Mouse (Mus musculus): ENCODE measurements around the gene Nlrx1.

Gene Nlrx1

DNA sequence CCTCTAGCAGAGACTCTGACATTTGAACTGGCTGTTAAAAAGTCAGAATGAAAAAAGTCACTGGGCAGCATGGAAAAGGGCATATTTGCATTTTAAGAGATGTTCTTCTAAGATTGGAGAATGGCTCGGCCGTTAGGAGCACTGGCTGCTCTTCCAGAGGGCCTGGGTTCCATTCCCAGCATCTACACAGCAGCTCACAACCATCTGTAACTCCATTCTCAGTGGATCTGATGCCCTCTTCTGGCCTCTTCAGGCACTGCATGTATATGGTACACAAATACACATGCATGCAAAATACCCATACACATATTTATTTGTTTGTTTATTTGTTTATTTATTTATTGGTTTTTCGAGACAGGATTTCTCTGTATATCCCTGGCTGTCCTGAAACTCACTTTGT, 678 bp upstream of the Nlrx1 start:
- peak in 1 of 2 experiments; percentile 74 for DNase-seq (ENCODE audit: inconsistent age in 2 of 2, low spot score in 1 of 2)

DNA sequence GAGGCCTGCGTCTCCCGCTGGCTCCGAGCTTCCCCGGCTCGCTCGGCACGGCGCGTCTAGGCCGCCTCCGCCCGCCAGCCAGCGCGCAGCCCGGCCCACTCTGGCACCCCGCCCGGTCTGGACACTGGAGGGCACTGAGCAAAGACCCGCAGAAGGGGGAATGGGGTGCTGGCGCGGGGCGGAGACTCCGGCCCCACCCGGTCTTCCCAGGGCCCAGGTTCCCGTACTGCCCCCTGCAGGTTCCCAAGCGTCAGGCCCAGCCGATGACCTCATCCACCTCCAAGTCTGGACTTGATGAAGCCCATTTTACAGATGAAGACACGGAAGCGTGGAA, 405 bp downstream of the Nlrx1 start:
- peak; percentile 94 to 97 for DNase-seq (ENCODE audit: inconsistent age in 2 of 2, low spot score in 1 of 2)

GRCm38 (mm10) chr9:44267319-44268026, 926 bp downstream of the Nlrx1 start:
- DNase-seq (ENCODE audit: inconsistent age in 2 of 2, low spot score in 1 of 2): peak; percentile 53 to 83

DNA sequence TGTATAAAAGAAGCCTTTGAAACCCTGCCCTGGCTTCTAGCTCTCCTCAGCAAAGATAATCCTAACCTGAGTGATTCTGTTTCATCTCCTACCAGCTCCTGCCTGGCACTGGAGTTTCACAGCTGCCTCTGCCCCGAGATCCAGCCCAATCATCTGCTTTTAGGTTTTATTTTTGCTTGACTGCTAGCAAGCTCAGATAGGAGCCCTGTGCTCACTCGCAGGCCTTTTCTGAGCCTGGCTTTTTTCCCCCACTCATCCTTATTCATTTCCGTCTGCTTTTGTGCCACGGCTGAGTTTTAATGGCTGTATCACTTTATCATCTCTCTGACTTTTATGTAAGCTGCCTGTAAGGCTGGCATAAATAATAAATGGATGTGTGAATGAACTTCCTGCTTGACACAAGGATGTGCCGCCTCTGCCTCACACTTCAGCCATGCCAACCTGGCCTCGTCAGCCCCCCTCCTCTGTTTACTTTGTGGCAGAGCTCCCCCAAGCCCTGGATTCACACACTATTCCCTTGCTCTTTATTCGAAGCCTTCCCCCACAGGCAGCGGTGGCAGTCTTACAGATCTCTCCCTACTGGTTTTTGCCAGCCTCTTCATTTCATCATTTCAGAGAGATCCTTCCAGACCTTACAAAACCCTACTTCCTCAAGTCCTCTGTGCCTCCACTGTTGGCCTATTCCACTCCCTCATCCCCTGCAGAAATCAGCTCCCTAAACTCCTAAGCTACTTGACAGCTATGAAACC, 1.7 kb downstream of the Nlrx1 start:
- DNase-seq (ENCODE audit: inconsistent age in 2 of 2, low spot score in 1 of 2): no peak

- DNase-seq (ENCODE audit: inconsistent age in 2 of 2, low spot score in 1 of 2): peak in 1 of 2 experiments; percentile 70
Observed at GRCm38 (mm10) chr9:44261388-44261787, 7.0 kb downstream of the Nlrx1 start.

- no peak for DNase-seq (ENCODE audit: inconsistent age in 2 of 2, low spot score in 1 of 2)
Observed at GRCm38 (mm10) chr9:44259014-44259413, 9.4 kb downstream of the Nlrx1 start.

- DNase-seq (ENCODE audit: inconsistent age in 2 of 2, low spot score in 1 of 2): no peak
Observed at GRCm38 (mm10) chr9:44256213-44256612, 12.2 kb downstream of the Nlrx1 start.

DNA sequence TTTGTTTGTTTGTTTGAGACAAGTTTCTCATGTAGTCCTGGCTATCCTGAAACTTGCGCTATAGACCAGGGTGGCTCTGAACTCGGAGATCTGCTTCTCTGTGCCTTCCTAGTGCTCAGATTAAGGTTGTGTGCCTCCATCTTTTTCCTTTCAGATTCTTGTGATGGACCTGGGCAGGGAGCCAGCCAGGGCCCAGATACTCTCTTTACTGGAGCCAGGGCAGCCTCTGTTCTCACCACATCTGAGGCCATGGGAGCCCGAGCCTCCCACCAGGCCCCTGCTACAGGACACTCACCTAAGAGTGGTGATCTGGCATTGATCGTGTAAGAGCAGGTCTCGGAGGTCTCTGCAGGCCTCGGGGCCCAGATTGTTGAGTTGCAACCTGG, 13.3 kb downstream of the Nlrx1 start:
- no peak for DNase-seq (ENCODE audit: inconsistent age in 2 of 2, low spot score in 1 of 2)

DNA sequence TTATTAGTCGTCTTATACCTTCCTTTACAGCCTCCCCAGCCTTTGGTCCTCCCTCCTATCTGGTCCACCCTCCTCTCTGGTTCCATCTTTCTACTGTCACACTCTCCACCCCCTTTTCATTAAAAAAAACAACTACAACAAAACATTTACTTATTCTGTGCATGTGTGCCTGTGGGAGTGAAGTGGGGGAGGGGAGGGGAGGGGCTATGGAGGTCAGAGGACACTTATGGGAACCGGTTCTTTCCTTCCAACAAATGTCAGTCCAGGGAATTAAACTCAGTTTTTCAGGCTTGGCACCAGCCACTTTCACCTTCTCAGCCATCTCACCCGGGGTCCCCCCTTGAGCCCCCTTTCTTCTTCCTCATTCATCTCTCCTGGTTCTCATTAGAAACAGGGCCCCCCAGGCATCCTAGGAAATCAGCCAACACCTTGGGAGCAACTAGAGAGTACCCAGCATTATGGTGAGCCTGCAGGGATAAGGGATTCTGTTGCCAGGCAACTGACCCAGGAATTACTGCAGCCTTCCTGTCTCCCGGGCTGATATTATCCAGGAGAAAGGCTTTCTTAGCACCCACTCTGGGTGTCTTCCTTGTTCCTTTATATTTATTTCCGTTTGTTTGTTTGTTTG, 13.8 kb downstream of the Nlrx1 start:
- DNase-seq (ENCODE audit: inconsistent age in 2 of 2, low spot score in 1 of 2): no peak

DNA sequence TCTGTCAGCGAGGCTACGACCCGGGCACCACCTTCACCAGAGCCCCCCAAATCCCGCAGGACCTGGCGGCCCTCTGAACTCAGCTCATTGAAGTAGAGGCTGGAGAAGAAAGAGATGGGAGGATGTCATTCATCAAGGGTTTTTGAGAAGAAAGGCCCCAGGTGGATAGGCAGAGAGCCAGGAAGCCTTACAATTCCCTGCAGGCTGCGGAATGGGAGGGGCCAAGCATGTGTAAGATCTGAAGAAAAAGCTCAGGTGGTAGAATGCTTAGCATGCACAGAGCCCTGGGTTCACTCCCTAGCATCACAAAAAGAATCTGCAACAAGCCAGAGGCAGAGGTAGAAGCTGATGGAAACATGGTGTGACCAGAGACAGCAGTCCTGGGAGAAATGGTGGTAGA, 15.0 kb downstream of the Nlrx1 start:
- no peak for DNase-seq (ENCODE audit: inconsistent age in 2 of 2, low spot score in 1 of 2)

DNA sequence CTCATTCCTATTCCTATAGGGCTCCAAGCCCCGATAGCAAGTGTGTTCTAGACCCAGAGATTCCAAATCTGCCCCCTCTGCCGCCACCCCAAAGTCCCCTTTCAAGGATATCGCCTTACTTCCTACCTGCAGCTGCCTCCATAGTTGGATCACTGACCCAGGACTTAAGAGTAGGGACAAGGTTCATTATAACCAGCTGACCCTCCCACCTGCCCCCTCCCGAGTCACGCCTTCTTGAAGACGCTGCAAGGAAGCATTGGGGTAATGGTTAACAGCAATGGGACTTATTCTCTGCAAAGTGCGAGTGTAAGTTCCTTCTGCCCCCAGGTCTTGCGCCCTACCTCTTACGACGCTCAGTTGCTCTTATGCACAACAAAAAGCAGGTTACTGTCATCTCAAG, 17.1 kb downstream of the Nlrx1 start, which contains the start of gene Pdzd3:
TSS of gene Pdzd3 (minus strand) at position 158 of the 400 bp plus-strand sequence.
- DNase-seq (ENCODE audit: inconsistent age in 2 of 2, low spot score in 1 of 2): no peak

DNA sequence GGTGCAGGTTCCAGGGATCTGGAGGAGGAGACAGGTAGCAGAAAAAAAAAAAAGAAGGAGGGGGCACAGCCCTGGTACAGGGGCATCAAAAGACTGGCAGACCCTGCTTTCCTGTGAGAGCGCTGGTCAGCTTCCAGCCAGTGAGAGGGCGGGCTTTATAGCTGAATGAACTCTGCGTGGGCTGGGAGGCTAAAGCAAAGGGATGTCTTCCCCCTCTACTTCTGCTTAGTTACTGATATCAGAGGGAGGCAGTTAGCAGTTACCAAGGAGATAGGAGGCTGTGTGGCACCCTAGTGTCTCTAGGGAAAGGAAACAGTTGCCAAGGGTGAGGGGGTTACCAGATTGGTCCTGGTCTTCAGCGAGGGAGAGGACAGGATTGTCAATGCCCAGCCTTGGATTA, 18.0 kb downstream of the Nlrx1 start:
- DNase-seq (ENCODE audit: inconsistent age in 2 of 2, low spot score in 1 of 2): no peak

DNA sequence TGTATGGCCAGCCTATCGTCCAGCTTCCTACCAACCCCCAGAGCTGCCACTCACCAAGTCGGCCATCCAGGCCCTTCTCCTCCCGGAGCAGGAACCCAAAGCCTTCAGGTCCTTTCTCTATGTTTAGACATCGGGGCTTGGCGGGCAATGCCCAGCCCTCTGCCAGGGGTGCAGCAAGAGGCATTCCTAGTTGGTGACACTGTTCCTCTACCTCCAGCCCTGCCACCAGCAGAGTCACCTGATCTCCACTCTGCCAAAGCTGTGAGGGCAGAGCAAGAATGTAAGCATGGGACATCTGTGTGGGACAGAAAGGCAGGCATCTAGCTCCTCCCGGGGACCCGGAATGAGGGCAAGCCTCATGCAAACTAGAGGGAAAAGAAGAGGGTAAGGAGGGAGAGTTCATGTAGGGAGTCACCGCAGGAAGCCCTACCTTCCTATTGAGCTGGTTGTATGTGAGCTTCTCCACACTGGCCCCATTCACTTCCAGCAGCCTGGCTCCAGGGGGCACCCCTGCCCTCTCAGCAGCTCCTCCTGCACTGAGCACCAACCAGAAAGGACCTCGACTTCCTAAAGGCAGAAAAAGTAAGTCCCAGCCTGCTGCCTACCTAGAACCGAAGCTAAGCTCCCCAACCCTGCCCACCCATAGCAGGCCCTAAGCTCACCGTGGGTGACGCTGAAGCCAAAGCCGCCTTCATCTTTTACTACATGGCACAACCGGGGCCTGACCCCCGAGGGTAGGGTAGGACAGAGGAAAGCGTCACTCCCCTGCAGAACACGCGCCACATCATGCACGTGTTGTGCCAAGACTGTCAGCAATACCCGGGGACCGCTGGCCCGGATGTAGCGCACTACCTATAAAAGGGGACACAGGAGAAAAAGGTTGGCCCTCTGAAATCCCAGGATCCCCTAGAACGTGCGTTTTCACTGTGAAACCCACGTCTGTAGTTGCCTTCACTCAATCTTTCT, 18.9 kb downstream of the Nlrx1 start:
- DNase-seq (ENCODE audit: inconsistent age in 2 of 2, low spot score in 1 of 2): peak; percentile 80 to 89

DNA sequence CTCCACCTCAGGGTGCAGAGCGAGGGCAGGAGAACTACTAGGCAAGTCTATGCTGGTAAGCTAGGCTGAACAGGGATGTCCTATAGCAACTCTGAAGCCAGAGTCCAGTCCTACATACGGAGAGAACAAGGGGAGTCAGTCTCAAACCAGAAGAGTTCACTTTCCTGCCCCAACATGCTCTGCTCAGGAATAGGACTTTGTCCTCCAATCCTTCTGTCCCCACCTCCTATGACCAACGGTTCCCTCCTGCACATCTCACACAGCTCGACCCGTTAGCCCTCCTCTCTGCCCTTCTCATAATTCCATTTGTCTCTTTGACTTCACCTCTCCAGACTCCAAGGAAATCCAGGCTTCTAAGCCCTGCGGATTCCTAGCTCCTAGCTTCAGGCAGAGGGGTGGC, 20.5 kb downstream of the Nlrx1 start:
- DNase-seq (ENCODE audit: inconsistent age in 2 of 2, low spot score in 1 of 2): no peak

- DNase-seq (ENCODE audit: inconsistent age in 2 of 2, low spot score in 1 of 2): no peak
Observed at GRCm38 (mm10) chr9:44243621-44244020, 24.8 kb downstream of the Nlrx1 start.

- DNase-seq (ENCODE audit: inconsistent age in 2 of 2, low spot score in 1 of 2): no peak
Observed at GRCm38 (mm10) chr9:44241418-44241817, 27.0 kb downstream of the Nlrx1 start.

GRCm38 (mm10) chr9:44240911-44241310, 27.5 kb downstream of the Nlrx1 start:
- peak; percentile 81 to 87 for DNase-seq (ENCODE audit: inconsistent age in 2 of 2, low spot score in 1 of 2)

DNA sequence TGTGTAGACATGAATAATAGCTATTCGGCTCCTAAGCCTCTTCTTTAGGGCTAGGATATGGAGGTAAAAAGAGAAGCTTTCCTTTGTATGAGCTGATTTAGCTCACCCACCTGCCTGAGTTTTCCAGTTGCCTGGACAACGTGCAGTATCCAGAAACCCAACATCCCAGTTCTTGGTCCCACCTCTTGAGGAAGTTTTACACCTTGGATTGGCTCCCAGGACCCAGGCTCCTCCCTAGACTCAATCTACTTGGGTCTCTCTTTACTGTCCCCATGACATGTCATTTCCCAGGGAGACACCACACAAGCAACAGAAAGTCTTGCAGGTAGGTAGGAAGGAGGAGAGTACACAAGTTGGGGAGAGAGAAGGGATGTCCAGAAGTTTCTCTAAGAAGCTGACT, 28.0 kb downstream of the Nlrx1 start, which contains the start of gene Ccdc153:
TSS of gene Ccdc153 (plus strand) at position 278 of the 400 bp plus-strand sequence.
- peak; percentile 28 to 67 for DNase-seq (ENCODE audit: inconsistent age in 2 of 2, low spot score in 1 of 2)

- DNase-seq (ENCODE audit: inconsistent age in 2 of 2, low spot score in 1 of 2): peak; percentile 51 to 85
Observed at GRCm38 (mm10) chr9:44239447-44239846, 29.0 kb downstream of the Nlrx1 start.

GRCm38 (mm10) chr9:44238501-44239190, 29.8 kb downstream of the Nlrx1 start:
- peak in 1 of 2 experiments; percentile 5 for DNase-seq (ENCODE audit: inconsistent age in 2 of 2, low spot score in 1 of 2)
